Mouse (Mus musculus): ENCODE results near the gene Dnase2a.

The Dnase2a gene

GRCm38 (mm10) chr8:84908421-84909161, at the start of gene Dnase2a:
Gene Dnase2a (plus strand): TSS chr8:84908560.
- DNase-seq (ENCODE audit: low read depth, low spot score), result peak; percentile 99

GRCm38 (mm10) chr8:84871376-84872308, 36.7 kb upstream of the Dnase2a start, which contains the start of gene Syce2:
Gene Syce2 (plus strand): TSS chr8:84872111.
- DNase-seq (ENCODE audit: low read depth, low spot score), result peak; percentile 91

GRCm38 (mm10) chr8:84872309-84872965, 35.9 kb upstream of the Dnase2a start:
- DNase-seq (ENCODE audit: low read depth, low spot score), result peak; percentile 74

GRCm38 (mm10) chr8:84873016-84873415, 35.3 kb upstream of the Dnase2a start:
- no peak for DNase-seq (ENCODE audit: low read depth, low spot score)

- no peak for DNase-seq (ENCODE audit: low read depth, low spot score)
Observed at GRCm38 (mm10) chr8:84874339-84874738, 34.0 kb upstream of the Dnase2a start.

GRCm38 (mm10) chr8:84877297-84878035, 30.9 kb upstream of the Dnase2a start:
- DNase-seq (ENCODE audit: low read depth, low spot score), result no peak

GRCm38 (mm10) chr8:84878915-84879314, 29.4 kb upstream of the Dnase2a start:
- no peak for DNase-seq (ENCODE audit: low read depth, low spot score)

- no peak for DNase-seq (ENCODE audit: low read depth, low spot score)
Observed at GRCm38 (mm10) chr8:84884728-84885127, 23.6 kb upstream of the Dnase2a start.

GRCm38 (mm10) chr8:84888280-84888679, 20.1 kb upstream of the Dnase2a start:
- no peak for DNase-seq (ENCODE audit: low read depth, low spot score)

GRCm38 (mm10) chr8:84889141-84889540, 19.2 kb upstream of the Dnase2a start:
- no peak for DNase-seq (ENCODE audit: low read depth, low spot score)

- DNase-seq (ENCODE audit: low read depth, low spot score), result no peak
Observed at GRCm38 (mm10) chr8:84892993-84893708, 15.2 kb upstream of the Dnase2a start.

GRCm38 (mm10) chr8:84893709-84894134, 14.6 kb upstream of the Dnase2a start, which contains the start of gene Gcdh:
Gene Gcdh (minus strand): TSS chr8:84893921.
- peak; percentile 98 for DNase-seq (ENCODE audit: low read depth, low spot score)

GRCm38 (mm10) chr8:84895963-84896362, 12.4 kb upstream of the Dnase2a start:
- no peak for DNase-seq (ENCODE audit: low read depth, low spot score)

GRCm38 (mm10) chr8:84901071-84901470, 7.3 kb upstream of the Dnase2a start:
- no peak for DNase-seq (ENCODE audit: low read depth, low spot score)

- no peak for DNase-seq (ENCODE audit: low read depth, low spot score)
Observed at GRCm38 (mm10) chr8:84901752-84902151, 6.6 kb upstream of the Dnase2a start, which contains the start of gene Klf1. Gene Klf1 (plus strand): TSS chr8:84901928.

- no peak for DNase-seq (ENCODE audit: low read depth, low spot score)
Observed at GRCm38 (mm10) chr8:84902367-84902919, 5.9 kb upstream of the Dnase2a start.

- DNase-seq (ENCODE audit: low read depth, low spot score), result peak; percentile 95
Observed at GRCm38 (mm10) chr8:84902920-84903661, 5.3 kb upstream of the Dnase2a start.

- no peak for DNase-seq (ENCODE audit: low read depth, low spot score)
Observed at GRCm38 (mm10) chr8:84904351-84904750, 4.0 kb upstream of the Dnase2a start.

GRCm38 (mm10) chr8:84907037-84907436, 1.3 kb upstream of the Dnase2a start:
- DNase-seq (ENCODE audit: low read depth, low spot score), result no peak
